Mouse (Mus musculus): ENCODE measurements at regions not wholly inside any gene's neighbourhood (a gene's known extent, or its start where the extent isn't known, plus 50 kb on each side); places are given as distances from the start of the nearest gene placed in this dataset.

GRCm38 (mm10) chr3:120675906-120676305 is 495.6 kb downstream of the Rwdd3 start:
- TF ChIP-seq CTCF (conservative IDR thresholded peaks at IDR 0.05; ENCODE audit: low read length), result no peak
- no peak for TF ChIP-seq POU5F1 (IDR thresholded peaks at IDR 0.05; ENCODE audit: borderline replicate concordance, low read length)
- TF ChIP-seq NANOG (IDR thresholded peaks at IDR 0.05; ENCODE audit: borderline replicate concordance, low read length), result no peak

Data from E14TG2a.4 (cell line).